Mouse (Mus musculus) embryonic fibroblast, embryonic 13.5 days (primary cell): Measurements from ENCODE around the gene Ush2a. TPM values are rescaled to one million over a fixed set of nuclear protein-coding genes. Genes with fewer than 3 reads are reported as not detected.

ENCODE experiments used
- H3K27ac ChIP-seq: 2 replicates; pipeline ENCODE4 v1.5.1; 2012; ENCODE audit warnings: low read length, control low read depth, inconsistent platforms; ENCODE audit not compliant: insufficient read depth
- H3K4me1 ChIP-seq: 2 replicates; pipeline ENCODE4 v1.6.1; 2011; ENCODE audit warnings: low read length; ENCODE audit not compliant: control insufficient read depth, insufficient read depth
- H3K4me3 ChIP-seq: 2 replicates; pipeline ENCODE4 v1.5.1; 2011; ENCODE audit warnings: mild to moderate bottlenecking, control low read depth, low read length; ENCODE audit not compliant: insufficient read depth
- CTCF ChIP-seq: IDR thresholded peaks from 2 replicates; pipeline ENCODE4 v1.5.1; 2011; ENCODE audit warnings: mild to moderate bottlenecking, control low read depth, low read length, moderate library complexity, borderline replicate concordance; ENCODE audit not compliant: insufficient read depth
- POLR2A ChIP-seq: IDR thresholded peaks from 2 replicates; pipeline ENCODE4 v1.6.1; 2011; ENCODE audit warnings: low read depth, mild to moderate bottlenecking, control low read depth, low read length, moderate library complexity
- polyA plus RNA-seq: library from polyadenylated mRNA; stranded (reverse); fragments of >200 nt; gene quantifications from 2 replicates; pipeline ENCODE4 v1.2.4, GENCODE M21; 2011; ENCODE audit warnings: low read depth; ENCODE audit not compliant: missing spikeins, insufficient read length

Ush2a gene
- polyA plus RNA-seq, 1 experiment = not detected

- Histone ChIP-seq H3K4me1 (0 out of 2 replicates have a peak, but pooled peaks cover 2% of the 10 kb centered on the region), H3K4me3 (no peak overlapping the region), H3K27ac (no peak overlapping the region)
- TF ChIP-seq POLR2A = no peak
- no peak for TF ChIP-seq CTCF
These were observed 515.8 kb downstream of the Ush2a start for GRCm38 (mm10) chr1:188777556-188778161.

- Histone ChIP-seq H3K4me3 (no peak overlapping the region), H3K27ac (no peak overlapping the region), H3K4me1 (no peaks in the 10 kb centered on the region)
- TF ChIP-seq POLR2A (no peak), CTCF (no peak)
These were observed 523.2 kb downstream of the Ush2a start for GRCm38 (mm10) chr1:188785056-188785455.

GRCm38 (mm10) chr1:188805069-188805468 lies 543.2 kb downstream of the Ush2a start:
- TF ChIP-seq POLR2A (no peak), CTCF (no peak)
- H3K4me3 ChIP-seq = no peak overlapping the region
- no peak overlapping the region for H3K27ac ChIP-seq
- no peaks in the 10 kb centered on the region for H3K4me1 ChIP-seq

- H3K4me1 ChIP-seq = no peaks in the 10 kb centered on the region
- TF ChIP-seq CTCF (no peak), POLR2A (no peak)
- H3K27ac ChIP-seq = no peak overlapping the region
- H3K4me3 ChIP-seq = no peak overlapping the region
These were observed 544.0 kb downstream of the Ush2a start for GRCm38 (mm10) chr1:188805852-188806251.

GRCm38 (mm10) chr1:188810631-188811030 lies 548.8 kb downstream of the Ush2a start:
- no peak for TF ChIP-seq CTCF
- TF ChIP-seq POLR2A = no peak
- no peak overlapping the region for H3K4me3 ChIP-seq
- no peaks in the 10 kb centered on the region for H3K4me1 ChIP-seq
- H3K27ac ChIP-seq = no peak overlapping the region

- H3K4me3 ChIP-seq = no peak overlapping the region
- no peaks in the 10 kb centered on the region for H3K4me1 ChIP-seq
- H3K27ac ChIP-seq = no peak overlapping the region
- no peak for TF ChIP-seq POLR2A
- TF ChIP-seq CTCF = no peak
These were observed 553.2 kb downstream of the Ush2a start for GRCm38 (mm10) chr1:188815072-188815471.

GRCm38 (mm10) chr1:188824195-188824594 lies 562.4 kb downstream of the Ush2a start:
- no peak overlapping the region for H3K27ac ChIP-seq
- no peak overlapping the region for H3K4me3 ChIP-seq
- TF ChIP-seq CTCF (no peak), POLR2A (no peak)
- no peaks in the 10 kb centered on the region for H3K4me1 ChIP-seq

GRCm38 (mm10) chr1:188824878-188825532 lies 563.2 kb downstream of the Ush2a start:
- no peaks in the 10 kb centered on the region for H3K4me1 ChIP-seq
- H3K4me3 ChIP-seq = no peak overlapping the region
- no peak for TF ChIP-seq CTCF
- no peak for TF ChIP-seq POLR2A
- no peak overlapping the region for H3K27ac ChIP-seq

- TF ChIP-seq CTCF (no peak), POLR2A (no peak)
- Histone ChIP-seq H3K27ac (no peak overlapping the region), H3K4me3 (no peak overlapping the region), H3K4me1 (no peaks in the 10 kb centered on the region)
These were observed 568.9 kb downstream of the Ush2a start for GRCm38 (mm10) chr1:188830527-188831407.

- no peak overlapping the region for H3K27ac ChIP-seq
- H3K4me3 ChIP-seq = no peak overlapping the region
- TF ChIP-seq CTCF (no peak), POLR2A (no peak)
- no peaks in the 10 kb centered on the region for H3K4me1 ChIP-seq
These were observed 572.1 kb downstream of the Ush2a start for GRCm38 (mm10) chr1:188833906-188834305.

GRCm38 (mm10) chr1:188834770-188835169 lies 572.9 kb downstream of the Ush2a start:
- H3K27ac ChIP-seq = no peak overlapping the region
- no peak overlapping the region for H3K4me3 ChIP-seq
- H3K4me1 ChIP-seq = no peaks in the 10 kb centered on the region
- TF ChIP-seq POLR2A = no peak
- TF ChIP-seq CTCF = no peak
